Mouse (Mus musculus) cerebellum, adult 8-10 months (tissue): ENCODE data around the gene Fgf2.
A peak's percentile ranks its signal among the peaks of the same experiment; 100 is the strongest.

ENCODE experiments used
- DNase-seq: peaks from one replicate; pipeline ENCODE4 v3.0.0; 2022

Fgf2 gene

GRCm38 (mm10) chr3:37348221-37349165 lies at the start of gene Fgf2:
Fgf2 (plus strand) TSS chr3:37348346.
- no peak for DNase-seq

- no peak for DNase-seq
Observed at GRCm38 (mm10) chr3:37299470-37299869, 48.7 kb upstream of the Fgf2 start.

- DNase-seq: no peak
Observed at GRCm38 (mm10) chr3:37302685-37303084, 45.5 kb upstream of the Fgf2 start.

GRCm38 (mm10) chr3:37303392-37304139 lies 44.6 kb upstream of the Fgf2 start:
- DNase-seq: no peak

GRCm38 (mm10) chr3:37311897-37312369 lies 36.2 kb upstream of the Fgf2 start:
- DNase-seq: no peak

- peak; percentile 98 for DNase-seq
Observed at GRCm38 (mm10) chr3:37312370-37312941, 35.7 kb upstream of the Fgf2 start, which contains the start of the genes Bbs12 and Cetn4. Bbs12 (plus strand) TSS chr3:37312554. Cetn4 (minus strand) TSS chr3:37312708.

GRCm38 (mm10) chr3:37313371-37313770 lies 34.8 kb upstream of the Fgf2 start:
- DNase-seq: peak; percentile 8

- no peak for DNase-seq
Observed at GRCm38 (mm10) chr3:37316233-37316632, 31.9 kb upstream of the Fgf2 start.

- no peak for DNase-seq
Observed at GRCm38 (mm10) chr3:37324310-37324709, 23.8 kb upstream of the Fgf2 start.

GRCm38 (mm10) chr3:37325317-37326112 lies 22.6 kb upstream of the Fgf2 start:
- no peak for DNase-seq

- no peak for DNase-seq
Observed at GRCm38 (mm10) chr3:37326627-37327026, 21.5 kb upstream of the Fgf2 start.

GRCm38 (mm10) chr3:37328489-37328888 lies 19.7 kb upstream of the Fgf2 start:
- no peak for DNase-seq

GRCm38 (mm10) chr3:37329963-37330362 lies 18.2 kb upstream of the Fgf2 start:
- DNase-seq: no peak

GRCm38 (mm10) chr3:37331999-37332449 lies 16.1 kb upstream of the Fgf2 start:
- no peak for DNase-seq

- DNase-seq: no peak
Observed at GRCm38 (mm10) chr3:37334053-37334452, 14.1 kb upstream of the Fgf2 start.

GRCm38 (mm10) chr3:37341110-37341509 lies 7.0 kb upstream of the Fgf2 start:
- no peak for DNase-seq

- DNase-seq: no peak
Observed at GRCm38 (mm10) chr3:37342811-37343210, 5.3 kb upstream of the Fgf2 start.

- no peak for DNase-seq
Observed at GRCm38 (mm10) chr3:37347671-37348070, 475 bp upstream of the Fgf2 start.

GRCm38 (mm10) chr3:37349166-37349548 lies 1.0 kb downstream of the Fgf2 start:
- DNase-seq: no peak

- DNase-seq: no peak
Observed at GRCm38 (mm10) chr3:37350386-37350785, 2.2 kb downstream of the Fgf2 start.

GRCm38 (mm10) chr3:37353951-37354481 lies 5.9 kb downstream of the Fgf2 start:
- no peak for DNase-seq

GRCm38 (mm10) chr3:37354737-37355136 lies 6.6 kb downstream of the Fgf2 start:
- DNase-seq: no peak
